1 mouse cellular context compared by ENCODE assay signal in the genomic region with DNA sequence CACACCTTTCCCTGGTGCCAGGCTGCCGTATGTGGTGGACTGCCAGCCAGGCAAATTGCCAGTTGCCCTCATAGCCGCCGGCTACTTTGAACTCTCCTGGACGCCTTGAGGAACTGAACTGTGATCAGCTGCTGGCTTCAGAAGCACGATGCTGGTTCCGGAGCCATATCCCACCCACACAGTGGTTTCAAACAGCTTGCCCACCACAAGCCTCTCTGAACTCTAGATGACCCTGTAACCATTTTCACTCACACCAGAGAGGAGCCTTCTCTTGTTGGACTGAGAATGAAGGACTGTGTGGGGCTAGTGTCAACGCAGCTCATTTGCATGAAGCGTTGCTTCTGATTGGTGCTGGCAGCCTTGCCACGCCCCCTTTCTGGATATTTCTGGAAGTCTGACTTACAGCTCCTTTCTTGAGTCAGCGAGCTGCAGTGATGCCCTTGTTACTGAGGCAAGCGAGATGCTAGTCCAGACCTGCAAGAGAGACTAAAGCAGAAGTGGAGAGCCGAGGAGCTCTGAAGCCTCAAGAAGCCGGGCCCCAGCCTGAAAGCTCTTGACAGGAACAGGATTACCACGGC.
TF ChIP-seq lines count a peak whose summit lies in the region.

No protein-coding gene starts in this region.

TF ChIP-seq in CH12.LX, 34 proteins besides CTCF, POLR2A, EP300 and RAD21 (continued from another document):
- TF ChIP-seq IRF4 (IDR thresholded peaks at IDR 0.05; ENCODE audit: low read depth, low read length) = 0 out of 2 replicates have a peak, but pooled peaks have one; percentile 14
- no peak for TF ChIP-seq KAT2A (IDR thresholded peaks at IDR 0.05; ENCODE audit: insufficient replicate concordance, low read length)
- TF ChIP-seq MEF2A (IDR thresholded peaks at IDR 0.05; ENCODE audit: borderline replicate concordance, low read depth, low read length) = peak; percentile 62; the same call in 1 of the 2 replicates
